Mouse (Mus musculus) retina, postnatal 7 days (tissue): ENCODE measurements around the gene Atp1b2.

Source experiments
- DNase-seq: peaks from one replicate; pipeline ENCODE4 v3.0.0-alpha.2; 2012; ENCODE audit warnings: low read depth, low spot score

The Atp1b2 gene

GRCm38 (mm10) chr11:69608525-69608924 lies 2.8 kb upstream of the Atp1b2 start:
- DNase-seq = no peak

GRCm38 (mm10) chr11:69606832-69607231 lies 1.1 kb upstream of the Atp1b2 start:
- DNase-seq = no peak

- no peak for DNase-seq
These were observed 701 bp upstream of the Atp1b2 start for GRCm38 (mm10) chr11:69606491-69606795.

GRCm38 (mm10) chr11:69604795-69605664 lies 712 bp downstream of the Atp1b2 start:
- peak; percentile 75 for DNase-seq

- DNase-seq = no peak
These were observed 1.4 kb downstream of the Atp1b2 start for GRCm38 (mm10) chr11:69604347-69604746.

GRCm38 (mm10) chr11:69603516-69603915 lies 2.2 kb downstream of the Atp1b2 start:
- DNase-seq = no peak

GRCm38 (mm10) chr11:69601768-69602167 lies 4.0 kb downstream of the Atp1b2 start:
- DNase-seq = no peak

- DNase-seq = no peak
These were observed 5.6 kb downstream of the Atp1b2 start for GRCm38 (mm10) chr11:69600098-69600497.

- DNase-seq = no peak
These were observed 6.3 kb downstream of the Atp1b2 start for GRCm38 (mm10) chr11:69599436-69599835.

GRCm38 (mm10) chr11:69594853-69595252 lies 10.9 kb downstream of the Atp1b2 start:
- no peak for DNase-seq

- no peak for DNase-seq
These were observed 12.9 kb downstream of the Atp1b2 start for GRCm38 (mm10) chr11:69592799-69593198.

- peak; percentile 84 for DNase-seq
These were observed 13.7 kb downstream of the Atp1b2 start for GRCm38 (mm10) chr11:69591899-69592637.

- no peak for DNase-seq
These were observed 14.3 kb downstream of the Atp1b2 start for GRCm38 (mm10) chr11:69591424-69591823.

- DNase-seq = no peak
These were observed 15.1 kb downstream of the Atp1b2 start for GRCm38 (mm10) chr11:69590622-69591021.

GRCm38 (mm10) chr11:69589207-69589834 lies 16.4 kb downstream of the Atp1b2 start:
- DNase-seq = no peak

GRCm38 (mm10) chr11:69585718-69586325 lies 19.9 kb downstream of the Atp1b2 start:
- no peak for DNase-seq

- no peak for DNase-seq
These were observed 20.8 kb downstream of the Atp1b2 start for GRCm38 (mm10) chr11:69584937-69585336.

- no peak for DNase-seq
These were observed 21.7 kb downstream of the Atp1b2 start for GRCm38 (mm10) chr11:69584008-69584407.

- no peak for DNase-seq
These were observed 23.4 kb downstream of the Atp1b2 start for GRCm38 (mm10) chr11:69582230-69582805.

GRCm38 (mm10) chr11:69581814-69582213 lies 23.9 kb downstream of the Atp1b2 start:
- no peak for DNase-seq

- peak; percentile 84 for DNase-seq
These were observed 24.5 kb downstream of the Atp1b2 start for GRCm38 (mm10) chr11:69581147-69581688.
